Mouse (Mus musculus) embryonic fibroblast, embryonic 13.5 days (primary cell): ENCODE data around the gene Mllt6. TPM values are rescaled to one million over a fixed set of nuclear protein-coding genes. Genes with fewer than 3 reads are reported as not detected.

Source experiments
- H3K27ac ChIP-seq: 2 replicates; pipeline ENCODE4 v1.5.1; 2012; ENCODE audit warnings: low read length, control low read depth, inconsistent platforms; ENCODE audit not compliant: insufficient read depth
- H3K4me1 ChIP-seq: 2 replicates; pipeline ENCODE4 v1.6.1; 2011; ENCODE audit warnings: low read length; ENCODE audit not compliant: control insufficient read depth, insufficient read depth
- H3K4me3 ChIP-seq: 2 replicates; pipeline ENCODE4 v1.5.1; 2011; ENCODE audit warnings: mild to moderate bottlenecking, control low read depth, low read length; ENCODE audit not compliant: insufficient read depth
- CTCF ChIP-seq: IDR thresholded peaks from 2 replicates; pipeline ENCODE4 v1.5.1; 2011; ENCODE audit warnings: mild to moderate bottlenecking, control low read depth, low read length, moderate library complexity, borderline replicate concordance; ENCODE audit not compliant: insufficient read depth
- POLR2A ChIP-seq: IDR thresholded peaks from 2 replicates; pipeline ENCODE4 v1.6.1; 2011; ENCODE audit warnings: low read depth, mild to moderate bottlenecking, control low read depth, low read length, moderate library complexity
- polyA plus RNA-seq: library from polyadenylated mRNA; stranded (reverse); fragments of >200 nt; gene quantifications from 2 replicates; pipeline ENCODE4 v1.2.4, GENCODE M21; 2011; ENCODE audit warnings: low read depth; ENCODE audit not compliant: missing spikeins, insufficient read length

Mllt6 gene
- polyA plus RNA-seq, 1 experiment: 18.0 TPM

DNA sequence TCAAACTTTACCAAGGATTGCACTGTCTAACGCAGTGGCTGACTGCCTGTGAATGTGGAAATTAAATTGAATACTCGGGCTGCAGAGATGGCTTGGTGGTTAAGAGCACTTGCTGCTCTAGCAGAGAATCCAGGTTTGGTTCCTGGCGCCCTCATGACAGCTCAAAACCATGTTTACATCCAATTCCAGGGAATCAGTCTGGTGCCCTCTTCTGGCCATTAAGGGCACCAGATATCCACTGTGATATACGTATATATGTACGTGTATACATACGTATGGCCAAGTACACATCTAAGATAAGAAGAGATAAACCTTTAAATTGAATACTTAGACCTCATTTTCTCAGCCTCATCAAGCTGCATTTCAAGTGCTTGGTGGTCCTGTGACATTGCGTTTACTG, 3.0 kb downstream of the Mllt6 start:
- Histone ChIP-seq H3K4me3 (no peak overlapping the region), H3K27ac (no peak overlapping the region), H3K4me1 (peaks cover 3% of the 10 kb centered on the region; the same call in 1 of the 2 replicates)
- no peak for TF ChIP-seq POLR2A
- TF ChIP-seq CTCF: no peak

DNA sequence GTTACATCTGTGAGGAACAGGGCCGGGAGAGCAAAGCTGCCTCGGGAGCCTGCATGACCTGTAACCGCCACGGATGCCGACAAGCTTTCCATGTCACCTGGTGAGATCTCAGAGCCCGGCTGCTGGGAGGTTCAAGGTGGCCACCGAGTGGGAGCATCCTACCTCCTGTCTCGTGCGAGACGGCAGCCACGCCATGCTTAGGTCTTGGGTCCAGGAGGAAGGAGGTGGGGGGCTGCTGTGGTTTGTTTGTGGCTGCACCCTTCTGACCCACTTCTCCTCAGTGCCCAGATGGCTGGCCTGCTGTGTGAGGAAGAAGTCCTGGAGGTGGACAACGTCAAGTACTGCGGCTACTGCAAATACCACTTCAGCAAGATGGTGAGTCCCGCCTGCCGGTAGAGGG, 3.6 kb downstream of the Mllt6 start:
- Histone ChIP-seq H3K4me3 (no peak overlapping the region), H3K4me1 (0 out of 2 replicates have a peak, but pooled peaks cover 2% of the 10 kb centered on the region), H3K27ac (no peak overlapping the region)
- TF ChIP-seq CTCF (no peak), POLR2A (no peak)

DNA sequence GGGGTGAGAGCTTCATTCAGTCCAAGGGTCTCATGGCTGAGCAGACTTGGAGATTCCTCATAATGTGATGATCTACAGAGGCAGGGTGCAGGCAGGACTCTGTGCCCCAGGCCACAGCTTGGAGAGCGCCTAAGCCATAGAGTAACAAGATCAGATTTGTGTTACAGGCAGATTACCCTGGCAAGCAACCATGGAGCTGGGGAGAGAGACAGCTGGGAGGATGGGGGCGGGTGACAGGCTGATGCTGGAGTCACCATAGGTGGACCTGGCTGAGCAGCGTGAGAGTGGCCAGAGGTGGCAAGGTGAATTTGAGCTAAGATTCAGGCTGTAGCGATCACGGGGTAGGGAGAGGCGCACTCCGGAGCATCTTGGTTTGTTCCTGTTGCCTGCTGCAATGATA, 4.9 kb downstream of the Mllt6 start:
- no peak for TF ChIP-seq POLR2A
- TF ChIP-seq CTCF: no peak
- no peak overlapping the region for H3K4me3 ChIP-seq
- H3K4me1 ChIP-seq: no peaks in the 10 kb centered on the region

DNA sequence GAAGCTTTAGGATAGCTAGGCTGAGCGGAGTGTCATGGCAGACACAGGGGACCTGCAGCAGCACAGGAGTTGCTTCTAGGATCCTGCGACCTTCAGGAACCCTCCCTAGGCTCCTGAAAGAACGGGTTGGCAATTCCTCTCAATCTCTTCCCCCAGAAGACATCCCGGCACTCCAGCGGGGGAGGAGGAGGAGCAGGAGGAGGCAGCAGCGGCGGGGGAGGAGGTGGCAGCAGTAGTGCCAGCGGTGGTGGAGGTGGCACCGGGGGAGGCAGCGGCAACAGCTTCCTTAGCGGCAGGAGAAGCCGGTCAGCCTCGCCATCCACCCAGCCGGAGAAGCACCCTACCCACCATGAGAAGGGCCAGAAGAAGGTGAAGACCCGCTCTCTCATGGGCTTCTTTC, 6.1 kb downstream of the Mllt6 start:
- no peak overlapping the region for H3K4me3 ChIP-seq
- TF ChIP-seq CTCF (no peak), POLR2A (no peak)

More for the DNA sequence above, 4.9 kb downstream of the Mllt6 start:
- H3K27ac ChIP-seq: no peak overlapping the region

DNA sequence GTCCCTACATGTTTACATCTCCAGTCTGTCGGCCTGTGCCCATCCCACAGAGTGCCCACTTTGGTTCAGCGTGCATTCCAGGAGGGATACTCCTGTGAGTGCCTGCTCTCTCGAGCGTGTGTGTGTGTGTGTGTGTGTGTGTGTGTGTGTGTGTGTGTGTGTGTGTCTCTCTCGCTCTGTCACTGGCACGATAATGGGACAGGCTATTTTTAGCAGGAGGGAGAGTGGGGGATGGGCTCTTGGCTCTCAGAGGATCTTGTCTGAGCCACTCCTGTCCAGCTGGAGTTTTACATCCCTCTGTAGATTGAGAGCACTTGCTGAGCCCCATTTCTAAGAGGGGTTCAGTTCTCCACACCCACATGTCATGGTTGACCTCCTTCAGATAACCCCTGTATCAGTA, 6.6 kb downstream of the Mllt6 start:
- Histone ChIP-seq H3K27ac (no peak overlapping the region), H3K4me1 (no peaks in the 10 kb centered on the region), H3K4me3 (no peak overlapping the region)
- no peak for TF ChIP-seq POLR2A
- TF ChIP-seq CTCF: no peak

More for the DNA sequence above, 6.1 kb downstream of the Mllt6 start:
- Histone ChIP-seq H3K4me1 (no peaks in the 10 kb centered on the region), H3K27ac (no peak overlapping the region)

DNA sequence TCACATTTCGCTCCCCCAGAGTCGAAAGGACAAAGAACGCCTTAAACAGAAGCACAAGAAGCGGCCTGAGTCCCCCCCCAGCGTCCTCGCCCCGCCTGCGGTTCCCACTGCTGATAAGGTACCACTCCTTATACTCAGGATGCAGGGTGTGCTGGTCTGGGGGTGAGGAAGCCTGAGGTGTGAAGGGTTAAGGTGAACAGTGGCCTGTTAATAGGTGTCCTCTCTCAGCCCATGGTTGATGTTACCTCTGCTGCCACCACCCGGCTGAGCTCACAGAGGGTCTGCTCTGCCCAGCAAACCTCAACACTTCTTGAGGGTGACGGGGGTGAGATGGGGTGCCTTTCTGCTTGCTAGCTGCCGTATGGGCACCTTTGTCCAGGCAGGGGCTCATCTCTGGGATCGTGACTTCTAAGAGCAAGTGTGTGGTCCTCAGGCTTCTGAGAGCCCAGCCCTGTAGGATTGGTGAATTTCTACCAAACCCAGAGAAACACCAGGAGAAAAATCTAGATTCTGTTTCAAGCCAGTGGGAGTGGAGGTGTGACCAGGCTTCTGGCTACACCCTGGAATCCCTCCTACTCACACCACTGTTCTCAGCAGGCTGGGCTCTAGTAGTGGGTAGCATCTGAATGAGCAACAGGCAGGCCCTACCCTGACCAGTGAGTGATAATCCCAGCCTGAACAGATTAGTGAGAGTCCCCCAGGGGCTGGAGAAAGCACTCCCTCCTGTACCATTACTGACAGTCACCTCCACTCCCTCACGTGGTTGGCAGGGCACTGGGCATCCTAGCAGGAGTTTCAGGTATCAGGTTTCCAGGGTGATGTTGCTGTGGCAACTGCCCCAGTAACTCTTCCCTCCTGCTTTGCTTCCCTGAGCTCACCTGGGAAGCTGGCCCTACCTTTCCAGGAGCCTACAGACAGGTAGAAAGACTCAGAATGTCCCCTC, 7.3 kb downstream of the Mllt6 start:
- H3K4me3 ChIP-seq: no peak overlapping the region
- H3K27ac ChIP-seq: no peak overlapping the region
- TF ChIP-seq POLR2A (no peak), CTCF (no peak)
- no peaks in the 10 kb centered on the region for H3K4me1 ChIP-seq

DNA sequence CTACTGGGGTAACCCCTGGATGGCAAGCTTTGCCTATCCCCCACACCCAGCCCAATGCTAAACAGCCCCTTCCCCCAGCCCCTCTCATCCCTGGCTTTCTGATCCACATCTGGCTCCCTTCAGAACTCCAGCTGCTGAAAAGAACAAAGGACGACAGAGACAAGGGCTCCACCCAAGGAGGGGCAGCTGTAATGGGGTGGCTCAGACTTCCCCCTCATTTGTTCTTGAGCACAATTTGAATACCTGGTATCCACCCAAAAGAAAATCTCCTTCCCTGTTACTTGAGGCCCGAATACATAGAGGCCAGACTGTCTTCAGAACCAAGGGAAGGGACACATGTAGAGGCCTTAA, 7.9 kb downstream of the Mllt6 start:
- Histone ChIP-seq H3K4me1 (no peaks in the 10 kb centered on the region), H3K27ac (no peak overlapping the region)

DNA sequence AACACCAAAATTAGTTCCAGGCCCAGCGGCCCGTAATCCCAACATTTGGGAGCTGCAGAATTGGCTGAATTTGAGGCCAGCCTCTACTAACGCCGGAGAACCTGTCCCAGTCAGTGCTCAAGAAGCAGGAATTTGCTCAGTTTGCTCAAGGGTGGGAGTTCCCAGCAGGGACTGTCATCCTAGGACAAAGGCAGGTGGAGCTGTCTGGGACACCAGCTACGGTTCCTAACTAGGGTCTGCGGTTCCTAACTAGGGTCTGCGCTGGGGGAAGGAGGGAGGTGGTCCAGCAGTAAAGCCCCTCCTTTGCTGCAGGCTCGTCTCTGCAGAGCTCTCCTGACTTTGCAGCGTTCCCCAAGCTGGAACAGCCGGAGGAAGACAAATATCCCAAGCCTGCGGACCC, 9.9 kb downstream of the Mllt6 start:
- H3K4me1 ChIP-seq: no peaks in the 10 kb centered on the region
- no peak for TF ChIP-seq CTCF
- TF ChIP-seq POLR2A: no peak
- H3K4me3 ChIP-seq: no peak overlapping the region
- H3K27ac ChIP-seq: no peak overlapping the region

More for the DNA sequence above, 7.9 kb downstream of the Mllt6 start:
- no peak overlapping the region for H3K4me3 ChIP-seq
- TF ChIP-seq CTCF: no peak
- no peak for TF ChIP-seq POLR2A

DNA sequence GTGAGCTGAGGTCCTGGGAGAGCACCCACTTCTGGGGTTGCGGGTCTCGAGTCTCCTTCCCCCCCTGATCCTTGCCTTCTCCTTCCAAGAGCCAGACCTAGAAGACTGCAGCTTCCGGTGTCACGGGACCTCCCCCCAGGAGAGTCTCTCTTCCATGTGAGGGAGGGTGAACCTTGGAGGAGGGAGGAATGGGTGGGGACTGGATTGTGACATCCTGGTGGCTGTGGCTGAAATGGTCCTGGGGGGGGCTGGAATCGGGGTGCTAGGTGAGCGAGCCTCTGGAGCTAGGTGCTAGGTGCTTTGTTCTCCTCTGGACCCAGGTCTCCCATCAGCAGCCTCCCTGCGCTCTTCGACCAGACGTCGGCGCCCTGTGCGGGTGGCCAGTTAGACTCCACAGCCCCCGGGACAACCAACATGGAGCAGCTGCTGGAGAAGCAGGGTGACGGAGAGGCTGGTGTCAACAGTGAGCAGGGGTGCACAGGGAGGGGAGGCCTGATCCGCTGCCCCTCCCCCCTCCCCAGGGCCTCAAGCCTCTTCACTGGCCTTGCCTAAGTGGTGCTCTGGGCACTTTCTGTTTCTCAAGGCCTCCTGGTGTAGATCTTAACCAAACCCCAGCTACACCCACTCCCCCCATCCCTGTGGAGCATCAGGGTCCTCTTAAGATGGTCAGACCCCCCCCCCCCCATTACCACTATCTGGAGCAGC, 13.0 kb downstream of the Mllt6 start:
- H3K4me3 ChIP-seq: no peak overlapping the region
- TF ChIP-seq POLR2A: no peak
- no peak for TF ChIP-seq CTCF
- H3K27ac ChIP-seq: no peak overlapping the region
- H3K4me1 ChIP-seq: no peaks in the 10 kb centered on the region

DNA sequence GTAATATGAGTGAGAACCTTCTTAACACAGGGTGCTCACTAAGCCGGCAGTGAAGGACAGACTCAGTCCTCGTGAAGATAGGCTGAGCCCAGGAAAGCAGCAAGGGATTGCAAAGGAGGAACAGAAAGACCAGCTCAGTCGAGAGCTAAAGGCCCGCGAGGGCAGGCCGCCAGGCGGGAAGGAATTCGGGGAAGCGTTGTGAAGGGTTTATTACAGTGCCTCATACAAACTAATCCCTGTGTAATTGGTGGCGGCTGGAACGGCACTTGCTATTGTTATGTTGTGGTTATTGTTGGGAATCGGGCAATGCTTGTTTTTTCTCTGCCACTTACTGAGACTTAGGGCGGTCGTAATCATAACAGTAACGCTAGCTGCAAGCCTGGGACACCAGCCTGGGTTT, 14.2 kb downstream of the Mllt6 start:
- Histone ChIP-seq H3K27ac (no peak overlapping the region), H3K4me1 (no peaks in the 10 kb centered on the region), H3K4me3 (no peak overlapping the region)
- TF ChIP-seq POLR2A (no peak), CTCF (no peak)
